Mouse (Mus musculus) embryonic facial prominence, embryonic 12.5 days (tissue): ENCODE data around the gene Slc36a3. TPM values are rescaled to one million over a fixed set of nuclear protein-coding genes. Genes with fewer than 3 reads are reported as not detected.
"Not testable (repeated sequence)": the region's sequence is repeated elsewhere in the genome, so short reads cannot be mapped to it uniquely, and the experiment has no call there.

Experiments used
- ATAC-seq: fragments of 200-750 bp; cut with Nextera tagmentation; 2 replicates; pipeline ENCODE4 v1.8.0; 2017; ENCODE audit not compliant: insufficient number of reproducible peaks, insufficient read depth, low FRiP score, low TSS enrichment
- H3K27ac ChIP-seq: fragments of 300-500 bp; sonication (generic); 2 replicates; pipeline ENCODE4 v1.5.1; 2016; ENCODE audit warnings: mild to moderate bottlenecking
- H3K27me3 ChIP-seq: fragments of 300-500 bp; sonication (generic); 2 replicates; pipeline ENCODE4 v1.6.1; 2016; ENCODE audit warnings: mild to moderate bottlenecking, moderate library complexity
- H3K36me3 ChIP-seq: fragments of 300-500 bp; sonication (generic); 2 replicates; pipeline ENCODE4 v1.6.1; 2016; ENCODE audit warnings: mild to moderate bottlenecking
- H3K4me1 ChIP-seq: fragments of 300-500 bp; sonication (generic); 2 replicates; pipeline ENCODE4 v1.6.1; 2016
- H3K4me2 ChIP-seq: fragments of 300-500 bp; sonication (generic); replicated peaks from 2 replicates; pipeline ENCODE4 v1.6.1; 2016; ENCODE audit warnings: mild to moderate bottlenecking, moderate library complexity
- H3K4me3 ChIP-seq: fragments of 300-500 bp; sonication (generic); 2 replicates; pipeline ENCODE4 v1.5.1; 2016; ENCODE audit warnings: mild to moderate bottlenecking
- H3K9ac ChIP-seq: fragments of 300-500 bp; sonication (generic); 2 replicates; pipeline ENCODE4 v1.6.1; 2016; ENCODE audit warnings: mild to moderate bottlenecking, moderate library complexity
- H3K9me3 ChIP-seq: fragments of 300-500 bp; sonication (generic); 2 replicates; pipeline ENCODE4 v1.6.1; 2016; ENCODE audit warnings: mild to moderate bottlenecking, moderate library complexity
- WGBS: fragments of 180-500 bp; shearing (Covaris S2); methylation state at CpG from one replicate; pipeline ENCODE4 v1.1.7; 2016; 5-methylcytosine and 5-hydroxymethylcytosine counted together
- polyA plus RNA-seq: library from polyadenylated mRNA; unstranded; fragments of >200 nt; fragmentation: Nextera tagmentation; extraction: Ambion mirVana; gene quantifications from 2 replicates; pipeline ENCODE4 v1.2.1, GENCODE M21; 2016

The Slc36a3 gene
- polyA plus RNA-seq, 1 experiment from 2014 or later: not detected

- WGBS: 75% methylated on average over 3 of the region's 3 CpGs
- no peaks in the 10 kb centered on the region for H3K4me1 ChIP-seq
- H3K4me3 ChIP-seq: no peak overlapping the region
- no peaks in the 10 kb centered on the region for H3K27me3 ChIP-seq
- ATAC-seq: no peak
- no peaks in the 10 kb centered on the region for H3K9me3 ChIP-seq
- no peak overlapping the region for H3K9ac ChIP-seq
- no peak overlapping the region for H3K27ac ChIP-seq
- H3K36me3 ChIP-seq: no peaks in the 10 kb centered on the region
- H3K4me2 ChIP-seq: no peak overlapping the region
These were observed 49.5 kb downstream of the Slc36a3 start for GRCm38 (mm10) chr11:55102015-55102414.

GRCm38 (mm10) chr11:55099868-55100267 is 51.6 kb downstream of the Slc36a3 start:
- no peak for ATAC-seq
- H3K9me3 ChIP-seq: no peaks in the 10 kb centered on the region
- whole genome bisulfite sequencing: 49% methylated on average over 4 of the region's 4 CpGs
- no peak overlapping the region for H3K4me3 ChIP-seq
- 0 out of 2 replicates have a peak, but pooled peaks cover 3% of the 10 kb centered on the region for H3K4me1 ChIP-seq
- no peak overlapping the region for H3K27ac ChIP-seq
- H3K36me3 ChIP-seq: no peaks in the 10 kb centered on the region
- H3K27me3 ChIP-seq: no peaks in the 10 kb centered on the region
- H3K9ac ChIP-seq: no peak overlapping the region
- no peak overlapping the region for H3K4me2 ChIP-seq

- no peaks in the 10 kb centered on the region for H3K9me3 ChIP-seq
- no peaks in the 10 kb centered on the region for H3K27me3 ChIP-seq
- 0 out of 2 replicates have a peak, but pooled peaks cover 3% of the 10 kb centered on the region for H3K4me1 ChIP-seq
- no peak overlapping the region for H3K4me3 ChIP-seq
- H3K4me2 ChIP-seq: no peak overlapping the region
- no peak overlapping the region for H3K9ac ChIP-seq
- no peak for ATAC-seq
- H3K27ac ChIP-seq: no peak overlapping the region
- 88% methylated on average over 8 of the region's 8 CpGs for WGBS
- no peaks in the 10 kb centered on the region for H3K36me3 ChIP-seq
These were observed 52.3 kb downstream of the Slc36a3 start for GRCm38 (mm10) chr11:55099019-55099771.

GRCm38 (mm10) chr11:55098189-55098915 is 53.2 kb downstream of the Slc36a3 start:
- Histone ChIP-seq H3K27me3 (no peaks in the 10 kb centered on the region), H3K9me3 (no peaks in the 10 kb centered on the region), H3K27ac (peak overlapping the region; percentile 32; the same call in 1 of the 2 replicates), H3K4me1 (0 out of 2 replicates have a peak, but pooled peaks cover 3% of the 10 kb centered on the region), H3K9ac (peak overlapping the region; percentile 52), H3K36me3 (no peaks in the 10 kb centered on the region), H3K4me2 (peak overlapping the region; percentile 68), H3K4me3 (peak overlapping the region; percentile 50)
- peak; percentile 10 for ATAC-seq
- WGBS: 15% methylated on average over 24 of the region's 24 CpGs

GRCm38 (mm10) chr11:55097463-55098188 is 53.9 kb downstream of the Slc36a3 start, which contains the start of gene Gm2a:
Gene Gm2a, plus strand, starts transcription at chr11:55098115.
- 2% methylated on average over 42 of the region's 45 CpGs for WGBS
- peak; percentile 90 for ATAC-seq
- Histone ChIP-seq H3K27me3 (no peaks in the 10 kb centered on the region), H3K27ac (peak within 1 kb of the TSS; percentile 65), H3K4me1 (0 out of 2 replicates have a peak, but pooled peaks cover 3% of the 10 kb centered on the region), H3K4me3 (peak within 1 kb of the TSS; percentile 50), H3K9me3 (no peaks in the 10 kb centered on the region), H3K36me3 (no peaks in the 10 kb centered on the region), H3K4me2 (peak within 1 kb of the TSS; percentile 68), H3K9ac (peak within 1 kb of the TSS; percentile 52)

- Histone ChIP-seq H3K27me3 (no peaks in the 10 kb centered on the region), H3K9ac (no peak overlapping the region; the same call in 1 of the 2 replicates), H3K4me2 (peak overlapping the region; percentile 68), H3K36me3 (no peaks in the 10 kb centered on the region), H3K4me1 (0 out of 2 replicates have a peak, but pooled peaks cover 3% of the 10 kb centered on the region), H3K27ac (peak overlapping the region; percentile 65; the same call in 1 of the 2 replicates), H3K9me3 (no peaks in the 10 kb centered on the region), H3K4me3 (peak overlapping the region; percentile 50)
- ATAC-seq: no peak
- WGBS: 32% methylated on average over 11 of the region's 11 CpGs
These were observed 54.6 kb downstream of the Slc36a3 start for GRCm38 (mm10) chr11:55096731-55097462.

- H3K27me3 ChIP-seq, H3K27ac ChIP-seq, H3K4me1 ChIP-seq, H3K36me3 ChIP-seq, H3K9me3 ChIP-seq, H3K4me3 ChIP-seq, H3K9ac ChIP-seq, ATAC-seq, H3K4me2 ChIP-seq: not testable (repeated sequence)
- WGBS: 84% methylated on average over 4 of the region's 4 CpGs
These were observed 55.2 kb downstream of the Slc36a3 start for GRCm38 (mm10) chr11:55096296-55096695.

- WGBS: 81% methylated on average over 7 of the region's 7 CpGs
These were observed 58.4 kb downstream of the Slc36a3 start for GRCm38 (mm10) chr11:55093096-55093495.

GRCm38 (mm10) chr11:55089892-55090291 is 61.6 kb downstream of the Slc36a3 start:
- Histone ChIP-seq H3K9me3 (no peaks in the 10 kb centered on the region), H3K36me3 (no peaks in the 10 kb centered on the region), H3K27ac (no peak overlapping the region), H3K4me2 (no peak overlapping the region), H3K4me3 (no peak overlapping the region), H3K9ac (no peak overlapping the region), H3K4me1 (no peaks in the 10 kb centered on the region), H3K27me3 (0 out of 2 replicates have a peak, but pooled peaks cover 4% of the 10 kb centered on the region)
- WGBS: 66% methylated on average over 2 of the region's 2 CpGs
- no peak for ATAC-seq

More at GRCm38 (mm10) chr11:55093096-55093495, 58.4 kb downstream of the Slc36a3 start:
- Histone ChIP-seq H3K4me3 (no peak overlapping the region), H3K4me1 (0 out of 2 replicates have a peak, but pooled peaks cover 3% of the 10 kb centered on the region), H3K27ac (no peak overlapping the region), H3K36me3 (no peaks in the 10 kb centered on the region), H3K4me2 (no peak overlapping the region), H3K27me3 (no peaks in the 10 kb centered on the region), H3K9ac (no peak overlapping the region), H3K9me3 (no peaks in the 10 kb centered on the region)
- ATAC-seq: no peak

GRCm38 (mm10) chr11:55087006-55087405 is 64.5 kb downstream of the Slc36a3 start:
- Histone ChIP-seq H3K9me3 (no peaks in the 10 kb centered on the region), H3K9ac (no peak overlapping the region), H3K4me3 (no peak overlapping the region), H3K27ac (no peak overlapping the region), H3K27me3 (0 out of 2 replicates have a peak, but pooled peaks cover 4% of the 10 kb centered on the region), H3K4me2 (no peak overlapping the region), H3K4me1 (no peaks in the 10 kb centered on the region), H3K36me3 (no peaks in the 10 kb centered on the region)
- 5% methylated on average over 10 of the region's 10 CpGs for WGBS
- ATAC-seq: no peak

GRCm38 (mm10) chr11:55085396-55085795 is 66.1 kb downstream of the Slc36a3 start:
- 0 out of 2 replicates have a peak, but pooled peaks cover 4% of the 10 kb centered on the region for H3K27me3 ChIP-seq
- 56% methylated on average over 5 of the region's 5 CpGs for WGBS

More at GRCm38 (mm10) chr11:55085396-55085795, 66.1 kb downstream of the Slc36a3 start:
- Histone ChIP-seq H3K4me2 (no peak overlapping the region), H3K9ac (no peak overlapping the region), H3K36me3 (no peaks in the 10 kb centered on the region), H3K9me3 (no peaks in the 10 kb centered on the region), H3K4me3 (no peak overlapping the region), H3K27ac (no peak overlapping the region), H3K4me1 (no peaks in the 10 kb centered on the region)
- ATAC-seq: no peak
